ENCODE assay signal across 14 mouse cellular contexts in genomic region chr4:140366975-140367680, GRCm38 (mm10).
DNase-seq lines count a peak whose midpoint lies in the region; ATAC-seq and TF ChIP-seq lines count a peak whose summit lies in the region.
"Had no signal": no experiment of that assay in that cellular context is flagged by ENCODE, and none has a peak within 500 bp of the region (broad histone marks: within the 10 kb centered on the region; RNA-seq: fewer than 3 reads in every experiment).

No protein-coding gene starts in this region.

- H3K9ac ChIP-seq in limb, embryonic 14.5 days (ENCODE audit: low read depth, low read length, severe bottlenecking): no peak overlapping the region
- no peak overlapping the region for H3K9ac ChIP-seq in neural tube, embryonic 13.5 days
- H3K9ac ChIP-seq: embryonic facial prominence, embryonic 15.5 days; heart, embryonic 13.5 days; lung, embryonic 15.5 days had no signal

- H3K4me1 ChIP-seq in limb, embryonic 14.5 days (ENCODE audit: control insufficient read depth, insufficient read depth, low read length): no peaks in the 10 kb centered on the region
- H3K4me1 ChIP-seq in limb, embryonic 10.5 days: peaks cover 16% of the 10 kb centered on the region
- peaks cover 22% of the 10 kb centered on the region for H3K4me1 ChIP-seq in neural tube, embryonic 13.5 days (replicated peaks)
- H3K4me1 ChIP-seq: embryonic facial prominence, embryonic 15.5 days; heart, embryonic 13.5 days; lung, embryonic 15.5 days had no signal

- no peak for ATAC-seq in limb, embryonic 14.5 days (ENCODE audit: low FRiP score, low read depth)
- peak; percentile 52; the same call in 1 of the 2 replicates for ATAC-seq in neural tube, embryonic 13.5 days (ENCODE audit: low read depth)

- no peaks in the 10 kb centered on the region for H3K27me3 ChIP-seq in limb, embryonic 14.5 days (ENCODE audit: control insufficient read depth, insufficient read depth, low read length)
- no peaks in the 10 kb centered on the region for H3K27me3 ChIP-seq in limb, embryonic 10.5 days (ENCODE audit: low read depth, poor library complexity, severe bottlenecking)
- H3K27me3 ChIP-seq in neural tube, embryonic 13.5 days: peaks cover 6% of the 10 kb centered on the region; the same call in 1 of the 2 replicates
- H3K27me3 ChIP-seq: embryonic facial prominence, embryonic 15.5 days; lung, embryonic 15.5 days had no signal

- 37% methylated on average over 8 of the region's 8 CpGs for WGBS in limb, embryonic 14.5 days
- 59% methylated on average over 8 of the region's 8 CpGs for WGBS in limb, embryonic 10.5 days
- WGBS in neural tube, embryonic 13.5 days: 25% methylated on average over 8 of the region's 8 CpGs

- H3K27ac ChIP-seq in limb, embryonic 14.5 days (replicated peaks; ENCODE audit: low read depth, low read length): no peak overlapping the region
- H3K27ac ChIP-seq in limb, embryonic 10.5 days: no peak overlapping the region
- peak overlapping the region; percentile 23; the same call in 1 of the 2 replicates for H3K27ac ChIP-seq in neural tube, embryonic 13.5 days (replicated peaks)
- H3K27ac ChIP-seq: embryonic facial prominence, embryonic 15.5 days; heart, embryonic 13.5 days; left cerebral cortex, adult 2 months; lung, embryonic 15.5 days had no signal

- TF ChIP-seq POLR2A in limb, embryonic 14.5 days (IDR thresholded peaks at IDR 0.05; ENCODE audit: borderline replicate concordance, extremely low read depth, insufficient read depth, insufficient read length): no peak

- peak; percentile 2 for DNase-seq in limb, embryonic 14.5 days (ENCODE audit: low spot score)
- no peak for DNase-seq in limb, embryonic 10.5 days (ENCODE audit: low spot score)
- peak; percentile 29 for DNase-seq in embryo, embryonic 11 days
- DNase-seq in forelimb bud, embryonic 11.5 days (ENCODE audit: low read depth, low spot score): peak; percentile 8
- DNase-seq in layer of hippocampus, adult 18-20 months (ENCODE audit: low spot score in 2 of 2): no peak
- DNase-seq in natural killer cell, adult 2 months (ENCODE audit: low spot score in 2 of 2): no peak
- DNase-seq: cerebellum, postnatal 36 days; liver; right cerebral cortex, adult 18-20 months had no signal

- H3K4me3 ChIP-seq in limb, embryonic 14.5 days (replicated peaks; ENCODE audit: low read length): no peak overlapping the region
- H3K4me3 ChIP-seq in limb, embryonic 10.5 days: no peak overlapping the region
- no peak overlapping the region for H3K4me3 ChIP-seq in neural tube, embryonic 13.5 days
- H3K4me3 ChIP-seq: embryonic facial prominence, embryonic 15.5 days; heart, embryonic 13.5 days; left cerebral cortex, adult 2 months; lung, embryonic 15.5 days had no signal

- no peaks in the 10 kb centered on the region for H3K36me3 ChIP-seq in limb, embryonic 14.5 days (ENCODE audit: control insufficient read depth, insufficient read depth, low read length)
- no peaks in the 10 kb centered on the region for H3K36me3 ChIP-seq in limb, embryonic 10.5 days
- H3K36me3 ChIP-seq in neural tube, embryonic 13.5 days: no peaks in the 10 kb centered on the region
- H3K36me3 ChIP-seq: embryonic facial prominence, embryonic 15.5 days; heart, embryonic 13.5 days; lung, embryonic 15.5 days had no signal

- H3K9me3 ChIP-seq in limb, embryonic 14.5 days (ENCODE audit: control insufficient read depth, low read length): no peaks in the 10 kb centered on the region
- no peaks in the 10 kb centered on the region for H3K9me3 ChIP-seq in limb, embryonic 10.5 days (replicated peaks)
- H3K9me3 ChIP-seq in neural tube, embryonic 13.5 days: no peaks in the 10 kb centered on the region
- H3K9me3 ChIP-seq: embryonic facial prominence, embryonic 15.5 days; heart, embryonic 13.5 days; lung, embryonic 15.5 days had no signal

- no peak overlapping the region for H3K4me2 ChIP-seq in limb, embryonic 14.5 days (replicated peaks; ENCODE audit: low read depth, low read length, severe bottlenecking)
- H3K4me2 ChIP-seq in neural tube, embryonic 13.5 days: no peak overlapping the region
- H3K4me2 ChIP-seq: embryonic facial prominence, embryonic 15.5 days; heart, embryonic 13.5 days; lung, embryonic 15.5 days had no signal

Comparison
In these comparisons a context has a peak if more than half of its experiments do, and no peak if none do; other contexts are left out.
1. DNase-seq: peak in limb, embryonic 14.5 days (single experiment), embryo, embryonic 11 days (single experiment) and forelimb bud, embryonic 11.5 days (single experiment); none in limb, embryonic 10.5 days (single experiment), layer of hippocampus, adult 18-20 months (0 of 2) and natural killer cell, adult 2 months (0 of 2).